Mouse (Mus musculus) lung, postnatal 4 days (tissue): ENCODE results near the gene Gpatch8.

Experiments
- DNase-seq, 2 experiments: peaks; one replicate each; pipeline ENCODE4 v3.0.0; 2021

The Gpatch8 gene

DNA sequence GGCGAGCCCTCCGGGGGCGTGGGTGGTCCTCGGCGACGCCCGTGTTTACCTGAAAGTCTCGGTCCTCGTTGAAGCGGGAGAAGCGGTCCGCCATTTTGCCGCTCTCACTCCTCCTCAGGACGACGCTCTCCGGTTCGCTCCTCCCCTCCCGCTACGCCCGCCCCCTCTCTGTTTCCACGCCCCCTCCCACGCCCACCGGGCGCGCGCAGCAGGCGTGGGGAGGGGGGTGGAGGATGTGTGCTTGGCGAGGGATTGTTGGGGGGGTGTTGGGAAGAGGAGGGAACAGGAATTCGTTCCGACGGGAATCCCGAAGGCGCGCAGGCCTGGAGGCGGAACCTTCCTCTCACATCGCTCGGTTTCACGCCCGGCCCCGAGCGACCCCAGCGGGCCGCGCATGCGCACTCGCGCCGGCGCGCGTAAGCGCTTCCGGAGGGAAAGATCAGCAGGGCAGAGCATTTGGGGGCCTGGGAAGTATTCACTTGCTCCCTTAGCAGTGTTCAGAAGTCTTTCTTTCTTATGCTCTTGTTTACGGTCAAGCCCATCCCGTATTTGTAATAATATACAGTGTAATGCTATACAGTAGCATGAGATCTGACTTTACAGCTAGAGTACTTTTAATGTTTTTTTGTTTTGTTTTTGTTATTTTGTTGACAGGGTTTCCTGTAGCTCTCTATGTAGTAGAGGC is at the start of gene Gpatch8:
Gene Gpatch8, minus strand, starts transcription at position 362 of the 685 bp plus-strand sequence.
- peak; percentile 95 to 98 for DNase-seq

DNA sequence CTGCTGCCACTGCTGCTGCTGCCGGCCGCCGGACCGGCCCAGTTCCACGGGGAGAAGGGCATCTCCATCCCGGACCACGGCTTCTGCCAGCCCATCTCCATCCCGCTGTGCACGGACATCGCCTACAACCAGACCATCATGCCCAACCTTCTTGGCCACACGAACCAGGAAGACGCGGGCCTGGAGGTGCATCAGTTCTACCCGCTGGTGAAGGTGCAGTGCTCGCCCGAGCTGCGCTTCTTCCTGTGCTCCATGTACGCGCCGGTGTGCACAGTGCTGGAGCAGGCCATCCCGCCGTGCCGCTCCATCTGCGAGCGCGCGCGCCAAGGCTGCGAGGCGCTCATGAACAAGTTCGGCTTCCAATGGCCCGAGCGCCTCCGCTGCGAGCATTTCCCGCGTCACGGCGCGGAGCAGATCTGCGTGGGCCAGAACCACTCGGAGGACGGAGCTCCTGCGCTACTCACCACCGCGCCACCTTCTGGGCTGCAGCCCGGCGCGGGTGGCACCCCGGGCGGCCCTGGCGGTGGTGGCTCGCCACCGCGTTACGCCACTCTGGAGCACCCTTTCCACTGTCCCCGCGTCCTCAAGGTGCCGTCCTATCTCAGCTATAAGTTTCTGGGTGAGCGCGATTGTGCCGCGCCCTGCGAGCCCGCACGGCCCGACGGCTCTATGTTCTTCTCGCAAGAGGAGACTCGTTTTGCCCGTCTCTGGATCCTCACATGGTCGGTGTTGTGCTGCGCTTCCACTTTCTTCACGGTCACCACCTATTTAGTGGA is 48.8 kb upstream of the Gpatch8 start:
- peak; percentile 51 to 61 for DNase-seq

DNA sequence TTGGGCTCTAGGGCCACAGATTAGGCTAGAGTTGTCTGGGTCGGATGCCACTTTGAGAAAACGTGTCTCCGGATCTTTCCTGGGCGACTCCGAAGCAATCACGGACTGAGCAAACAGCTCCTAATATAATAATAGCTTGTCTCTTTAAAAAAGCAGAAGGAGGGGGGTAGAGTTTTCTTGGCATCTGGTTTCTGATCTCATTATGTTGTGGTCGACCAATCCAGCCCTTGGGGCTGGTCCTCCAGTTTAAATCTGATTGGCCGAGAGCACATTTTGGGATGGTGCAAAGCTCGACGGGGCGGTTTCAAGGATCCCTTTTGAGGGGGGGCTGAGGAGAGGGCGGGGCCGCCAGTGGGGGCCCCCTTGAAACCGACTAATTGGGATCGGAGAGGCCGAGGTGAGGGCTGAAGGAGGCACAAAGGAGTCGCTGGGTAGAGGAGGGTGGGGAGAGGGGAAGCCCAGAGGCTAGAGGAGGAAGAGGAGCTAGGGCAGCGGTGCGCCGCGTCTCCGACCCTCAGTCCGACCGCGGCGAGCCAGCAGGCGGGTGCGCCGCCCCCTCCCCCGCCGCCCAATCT is 47.9 kb upstream of the Gpatch8 start, which contains the start of gene Fzd2:
Gene Fzd2, plus strand, starts transcription at position 387 of the 575 bp plus-strand sequence.
- peak; percentile 86 to 93 for DNase-seq

DNA sequence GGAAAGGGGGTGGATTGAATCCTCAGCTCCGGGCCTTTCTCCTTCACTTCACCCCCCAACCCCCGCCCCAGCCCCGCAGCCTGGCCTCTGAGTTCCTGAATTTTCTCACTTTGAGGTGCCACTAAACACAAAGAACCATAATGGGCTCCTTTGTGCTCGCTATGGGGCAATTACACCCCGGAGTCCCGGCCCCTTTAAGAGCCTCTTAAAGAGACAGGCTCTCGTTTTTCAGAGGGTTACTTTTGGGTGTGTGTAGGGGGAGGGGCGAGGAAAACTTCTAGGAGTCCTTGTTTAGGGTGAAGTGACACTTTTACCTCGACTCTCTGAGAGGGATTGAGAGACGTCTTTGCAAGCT is 47.3 kb upstream of the Gpatch8 start:
- peak; percentile 65 to 66 for DNase-seq

DNA sequence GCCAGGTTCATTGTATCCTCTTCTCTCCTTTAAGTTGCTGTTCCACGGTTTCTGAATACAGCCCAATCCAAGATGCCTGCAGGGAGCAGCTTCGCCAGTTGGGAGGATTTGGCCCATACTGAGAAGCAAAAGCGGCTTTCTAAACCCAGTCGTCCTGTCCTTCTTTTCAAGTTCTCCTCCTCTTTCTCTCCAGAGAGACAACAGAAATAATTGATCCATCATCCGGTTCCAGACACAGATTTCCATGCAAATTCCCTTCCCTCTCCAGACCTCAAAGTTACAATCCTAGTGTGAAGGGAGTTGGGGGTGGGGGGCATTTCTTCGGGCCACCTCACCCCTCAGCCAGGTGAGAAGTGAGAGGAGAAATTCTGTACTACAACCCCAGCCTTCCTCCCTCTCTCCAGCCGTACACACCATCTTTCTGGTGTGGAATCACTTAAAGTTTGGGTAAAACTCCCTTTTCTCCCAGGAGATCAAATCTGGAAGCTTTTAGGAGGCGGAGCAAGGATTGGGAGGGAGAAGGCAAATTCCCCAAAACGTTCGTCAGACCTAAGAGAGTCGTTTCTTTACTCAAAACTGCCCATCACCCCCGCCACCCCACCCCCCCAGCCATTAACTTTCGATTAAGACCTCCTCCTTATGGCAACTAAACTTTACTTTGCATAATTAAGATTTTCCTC is 46.8 kb upstream of the Gpatch8 start:
- DNase-seq, result peak in 1 of 2 experiments; percentile 28

DNA sequence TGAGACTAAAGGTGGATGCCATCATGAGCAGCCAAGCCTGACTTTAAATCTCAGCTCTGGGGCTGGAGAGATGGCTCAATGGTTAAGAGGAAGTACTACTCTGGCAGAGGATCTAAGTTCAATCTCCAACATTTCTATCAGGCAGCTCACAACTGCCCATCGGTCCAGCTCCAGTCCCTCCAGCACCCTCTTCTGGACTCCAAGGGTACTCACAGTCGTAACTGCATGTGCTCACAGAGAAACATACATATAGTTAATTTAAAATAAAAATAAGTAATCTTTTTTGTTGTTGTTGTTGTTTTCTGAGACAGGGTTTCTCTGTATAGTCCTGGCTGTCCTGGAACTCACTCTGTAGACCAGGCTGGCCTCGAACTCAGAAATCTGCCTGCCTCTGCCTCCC is 43.7 kb upstream of the Gpatch8 start:
- DNase-seq, result no peak

DNA sequence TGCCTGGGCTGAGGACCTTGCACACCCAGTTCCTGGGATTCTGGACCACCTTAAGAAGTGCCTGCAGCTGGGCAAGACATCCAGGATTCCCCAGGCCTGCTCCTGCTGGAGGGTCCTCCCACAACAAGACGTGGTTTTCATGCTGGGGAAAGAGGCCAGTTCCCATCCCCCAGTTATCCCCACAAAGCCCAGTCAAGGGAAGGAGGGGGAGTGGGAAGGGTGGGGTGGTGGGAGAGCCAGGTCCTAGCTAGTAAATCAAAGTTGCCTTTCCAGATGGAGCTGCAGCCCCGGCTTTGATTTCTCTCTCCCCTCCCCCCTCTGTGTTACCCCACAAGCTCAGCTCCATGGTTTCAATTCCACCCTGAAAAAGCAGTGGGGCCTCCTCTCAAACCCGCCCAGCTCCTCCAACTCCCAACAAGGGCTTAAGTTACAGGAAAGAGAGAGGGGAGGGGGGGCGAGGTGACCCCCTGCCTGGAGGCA is 39.2 kb upstream of the Gpatch8 start:
- no peak for DNase-seq

DNA sequence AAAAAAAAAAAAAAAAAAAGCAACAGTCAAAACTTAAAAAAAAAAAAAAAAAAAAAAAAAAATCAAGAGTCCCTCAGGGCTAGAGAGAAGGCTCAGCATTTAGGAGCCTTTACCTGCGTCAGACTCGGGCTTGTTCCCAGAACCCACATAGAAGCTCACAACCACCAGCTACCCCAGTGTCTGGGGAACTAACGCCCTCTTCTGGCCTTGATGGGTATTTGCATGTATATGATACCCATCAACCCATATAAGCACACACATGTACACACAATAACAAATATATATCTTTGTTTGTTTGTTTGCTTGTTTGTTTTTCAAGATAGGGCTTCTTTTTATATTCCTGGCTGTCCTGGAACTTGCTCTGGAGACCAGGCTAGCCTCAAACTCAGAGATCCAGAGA is 31.4 kb upstream of the Gpatch8 start:
- no peak for DNase-seq

DNA sequence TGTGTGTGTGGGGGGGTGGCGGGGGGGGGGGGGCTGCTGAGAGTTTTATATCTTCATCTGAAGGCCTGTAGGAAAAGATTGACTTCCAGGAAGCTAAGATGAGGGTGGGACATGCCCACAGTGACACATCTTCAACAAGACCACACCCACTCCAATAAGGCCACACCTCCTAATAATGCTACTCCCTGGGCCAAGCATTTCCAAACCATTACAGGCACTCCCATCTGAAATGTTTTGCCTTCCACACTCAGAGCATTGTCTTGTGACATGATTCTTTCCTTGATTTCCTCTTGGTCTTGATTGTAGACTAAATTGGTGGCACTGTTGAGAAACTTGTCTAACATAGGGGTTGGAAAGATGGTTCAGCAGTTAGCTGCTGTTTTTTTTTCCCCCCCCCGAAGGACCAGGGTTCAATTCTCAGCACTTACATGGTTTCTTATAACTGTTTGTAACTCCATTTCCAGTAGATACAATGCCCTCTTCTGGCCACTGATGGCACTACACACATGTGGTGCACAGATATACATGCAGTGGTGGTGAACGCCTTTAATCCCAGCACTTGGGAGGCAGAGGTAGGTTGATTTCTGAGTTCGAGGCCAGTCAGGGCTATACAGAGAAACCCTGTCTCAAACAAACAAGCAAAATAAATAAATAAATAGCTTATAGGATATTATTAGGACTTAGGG is 30.4 kb upstream of the Gpatch8 start:
- DNase-seq, result no peak

DNA sequence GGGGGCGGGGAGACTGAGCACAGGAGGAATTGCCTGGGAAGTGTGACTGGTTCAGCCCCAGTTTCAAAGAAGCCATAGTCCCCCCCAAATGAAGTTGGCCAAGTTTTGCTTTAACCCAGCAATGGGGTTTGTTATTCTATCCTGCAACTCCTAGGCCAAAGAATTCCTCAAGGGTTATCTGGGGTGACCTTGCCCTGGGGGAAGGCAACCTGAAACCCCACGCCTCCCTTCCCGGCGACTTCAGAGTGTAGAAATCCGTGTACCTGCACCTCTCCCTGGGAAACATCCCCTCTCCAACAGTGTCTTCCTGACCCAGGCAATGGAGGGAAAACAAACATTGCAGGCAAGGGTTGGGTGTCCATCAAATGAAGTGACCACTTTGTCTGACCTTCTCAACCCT is 26.5 kb upstream of the Gpatch8 start:
- DNase-seq, result no peak

DNA sequence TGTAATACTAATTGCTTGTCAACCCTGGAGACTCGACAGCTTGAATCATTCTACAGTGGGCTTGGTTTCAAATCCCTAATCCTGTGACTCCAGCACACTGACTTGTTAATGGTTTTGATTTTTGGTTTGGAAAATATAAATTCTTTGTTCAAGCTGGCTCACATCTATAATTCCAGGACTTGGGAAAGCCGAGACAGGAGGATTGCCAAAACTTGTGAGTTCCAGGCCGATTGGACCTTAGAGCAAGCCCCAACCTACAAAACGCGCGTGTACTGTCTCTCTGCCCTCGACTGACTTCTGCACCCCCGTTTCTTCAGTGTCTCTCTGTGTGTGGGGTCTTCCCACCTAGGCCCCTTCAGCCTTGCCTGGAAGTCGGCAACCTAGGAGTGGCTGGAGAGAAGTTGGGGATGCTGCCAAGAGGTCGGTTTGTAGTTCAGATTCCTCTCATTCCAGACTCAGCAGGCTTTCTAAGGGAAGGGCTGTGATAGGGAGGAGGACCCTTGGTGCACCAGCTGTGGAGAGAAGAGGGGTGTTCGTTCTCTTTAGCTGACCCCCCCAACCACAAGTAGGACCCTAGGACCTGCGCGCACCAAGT is 25.9 kb upstream of the Gpatch8 start:
- peak; percentile 55 to 73 for DNase-seq

DNA sequence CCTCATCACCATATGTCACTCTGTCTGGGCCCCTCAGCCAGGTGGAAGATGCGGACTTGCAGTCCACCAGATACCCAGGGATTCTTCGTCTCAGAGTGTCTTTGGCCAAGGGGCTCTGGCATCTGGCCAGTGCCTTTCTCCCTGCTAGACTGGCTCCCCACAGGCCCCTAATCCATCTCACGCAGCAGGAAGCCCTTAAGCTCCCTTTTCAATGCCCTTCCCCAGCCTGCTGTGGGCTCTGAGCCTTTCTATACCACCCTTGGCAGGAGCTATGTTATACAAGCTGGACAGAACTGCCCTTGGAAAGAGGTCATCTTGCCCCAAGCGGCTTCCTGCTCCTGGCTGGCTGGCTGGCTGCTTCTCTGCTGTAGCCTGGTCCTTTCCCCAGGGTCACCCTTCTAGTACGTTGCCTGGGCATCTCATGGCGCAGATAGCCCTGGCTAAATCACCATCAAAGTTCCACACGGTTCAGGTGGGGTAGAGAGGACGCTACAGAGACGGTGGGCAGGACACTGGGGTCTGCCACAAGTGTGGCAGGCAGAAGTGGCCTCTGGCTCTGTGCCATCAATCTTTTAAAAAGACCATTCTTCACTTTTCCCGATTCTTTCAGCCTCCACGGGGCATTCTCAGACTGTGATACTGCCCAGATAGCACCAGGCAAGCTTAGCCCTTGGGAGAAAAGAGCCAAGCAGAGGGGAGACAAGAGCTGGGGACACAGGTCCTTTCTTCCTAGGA is 25.3 kb upstream of the Gpatch8 start:
- DNase-seq, result peak in 1 of 2 experiments; percentile 32

DNA sequence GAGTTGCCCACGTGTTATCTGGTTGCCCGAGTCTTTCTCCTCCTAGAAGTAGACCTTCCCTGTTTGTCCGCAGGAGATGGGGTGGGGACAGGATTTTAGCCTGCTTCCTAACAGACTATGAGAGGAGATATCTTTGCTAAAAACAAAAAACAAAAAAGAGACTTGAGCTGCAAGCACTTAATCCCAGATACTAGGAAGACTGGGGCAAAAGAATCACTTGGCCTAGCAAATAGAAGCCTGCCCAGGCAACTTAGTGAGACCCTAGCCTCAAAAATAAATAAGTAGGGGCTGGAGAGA is 23.8 kb upstream of the Gpatch8 start:
- no peak for DNase-seq

DNA sequence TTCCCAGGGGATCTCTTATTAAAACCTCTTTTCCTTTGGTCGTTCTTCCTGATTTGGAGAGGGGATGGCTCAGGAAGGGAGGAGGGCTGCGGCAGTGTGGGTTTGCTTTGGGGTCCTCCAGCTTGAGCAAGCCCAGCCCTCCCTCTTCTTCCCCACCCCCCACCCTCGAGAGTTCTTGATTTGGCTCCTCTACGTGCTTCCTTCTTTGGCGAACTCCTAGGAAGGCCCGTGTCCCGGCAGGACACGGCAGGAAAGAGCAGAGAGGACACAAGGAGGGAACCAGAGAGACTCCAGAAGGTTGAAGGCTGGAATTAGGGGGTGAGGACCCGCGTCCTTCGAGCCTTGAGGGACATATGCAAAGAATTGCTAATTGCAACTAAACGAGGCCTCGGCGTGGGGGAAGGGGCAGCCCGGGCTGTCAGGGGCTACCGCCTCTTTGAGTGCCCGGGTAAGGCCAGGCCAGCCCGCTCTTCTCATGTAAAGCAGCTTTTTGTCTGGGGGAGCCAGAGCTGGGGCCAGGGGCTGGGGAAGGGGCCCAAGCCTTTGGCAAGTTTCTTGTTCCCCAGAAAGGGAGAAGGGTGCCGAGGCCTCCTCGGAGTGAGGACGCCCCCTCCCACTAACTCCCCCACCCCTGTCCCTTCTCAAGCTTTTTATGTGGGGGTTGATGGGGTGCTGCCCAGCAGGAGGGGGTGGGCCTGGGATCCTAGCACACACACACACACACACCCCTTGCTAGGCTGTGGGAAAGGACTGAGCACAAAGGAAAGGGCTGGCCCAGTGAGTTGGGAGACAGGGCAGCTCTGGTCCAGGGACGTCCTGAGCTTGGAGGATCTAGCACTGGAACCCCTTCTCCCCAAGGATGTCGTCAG is 23.2 kb upstream of the Gpatch8 start, which contains the start of gene Gm11627:
Gene Gm11627, minus strand, starts transcription at position 297 of the 869 bp plus-strand sequence.
- DNase-seq, result peak; percentile 48 to 54

DNA sequence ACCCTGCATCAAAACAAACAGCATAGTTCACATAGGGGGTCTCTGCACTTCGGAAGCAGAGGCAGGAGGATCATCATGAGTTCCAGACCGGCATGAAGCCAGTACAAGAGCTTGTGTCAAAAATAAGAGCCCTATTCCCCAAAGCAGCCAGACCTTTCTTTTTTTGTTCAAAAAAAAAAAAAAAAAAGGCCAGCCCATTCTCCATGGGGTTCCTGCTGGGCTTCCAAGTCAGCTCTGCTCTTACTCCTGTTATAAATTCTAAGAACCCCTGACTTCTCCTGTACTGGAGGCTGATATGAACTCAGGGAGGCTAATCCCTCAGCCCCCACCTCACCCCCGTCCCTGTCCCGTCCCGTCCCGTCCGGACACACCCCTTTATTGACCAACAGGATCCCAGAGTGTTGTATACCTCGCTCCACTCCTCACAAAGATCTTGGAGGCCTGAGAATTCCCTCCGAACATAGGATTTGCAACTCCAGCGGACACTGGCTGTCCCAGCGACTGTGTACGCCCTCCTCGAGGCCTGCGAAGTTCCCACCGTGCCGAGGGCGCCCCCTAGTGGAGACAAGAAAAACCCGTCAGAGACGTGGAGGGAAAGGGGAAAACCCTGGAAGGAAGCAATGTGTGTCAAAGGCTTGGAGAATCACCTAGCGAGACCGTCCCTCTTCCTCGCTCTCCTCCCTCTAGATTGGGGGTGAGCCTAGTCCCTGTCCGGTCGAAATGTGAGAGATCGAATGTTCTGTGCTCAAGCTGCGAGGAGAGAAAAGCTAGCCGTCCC is 22.3 kb upstream of the Gpatch8 start:
- peak; percentile 89 to 92 for DNase-seq

DNA sequence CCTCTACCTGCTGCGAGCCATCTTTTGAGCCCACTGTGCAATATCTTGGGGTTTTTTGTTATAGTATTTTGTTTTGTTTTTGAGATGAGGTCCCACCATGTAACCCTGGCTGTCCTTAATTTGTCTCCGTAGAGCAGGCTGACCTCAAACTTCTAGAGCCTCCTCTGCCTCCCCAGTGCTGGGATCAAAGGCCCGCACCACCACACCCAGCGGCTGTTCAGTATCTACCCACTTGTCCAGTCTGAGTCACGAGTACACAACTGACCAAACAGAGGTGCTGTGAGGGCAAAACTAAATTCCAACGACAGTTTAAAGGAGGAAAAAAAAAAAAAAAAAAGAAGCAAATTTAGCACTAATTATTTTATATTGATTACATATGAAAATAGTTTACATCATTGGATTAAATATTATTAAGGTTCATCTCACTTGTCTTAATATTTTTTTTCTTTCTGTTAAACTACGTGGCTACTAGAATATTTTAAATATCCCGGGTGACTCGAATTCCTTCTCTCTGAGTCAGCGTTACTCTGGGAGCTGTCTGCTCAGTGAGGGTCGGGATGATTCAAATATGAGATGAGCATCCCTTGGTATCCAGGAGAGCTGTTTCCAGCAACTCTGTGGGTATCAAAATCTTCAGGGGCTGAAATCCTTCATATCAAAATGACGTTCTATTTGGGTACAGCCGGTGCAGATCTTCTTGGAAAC is 20.0 kb upstream of the Gpatch8 start:
- no peak for DNase-seq

DNA sequence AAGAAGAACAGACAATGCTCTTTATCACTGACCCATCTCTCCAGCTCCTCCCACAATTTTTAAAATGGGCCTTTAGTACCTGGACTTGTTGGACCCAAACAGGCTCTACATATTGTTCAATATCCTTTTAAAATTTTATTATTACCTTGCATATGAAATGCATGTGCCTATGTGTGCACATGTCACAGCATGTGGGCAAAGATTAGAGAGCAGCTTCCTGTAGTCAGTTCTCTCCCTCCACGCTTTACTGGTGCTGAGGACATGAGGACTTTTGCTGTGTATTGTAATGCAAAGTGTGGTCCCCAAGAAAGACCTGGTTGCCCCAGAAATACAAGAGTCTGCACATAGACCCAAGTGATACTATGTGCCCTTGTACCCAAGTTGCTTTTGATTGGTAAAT is 18.8 kb upstream of the Gpatch8 start:
- DNase-seq, result no peak

DNA sequence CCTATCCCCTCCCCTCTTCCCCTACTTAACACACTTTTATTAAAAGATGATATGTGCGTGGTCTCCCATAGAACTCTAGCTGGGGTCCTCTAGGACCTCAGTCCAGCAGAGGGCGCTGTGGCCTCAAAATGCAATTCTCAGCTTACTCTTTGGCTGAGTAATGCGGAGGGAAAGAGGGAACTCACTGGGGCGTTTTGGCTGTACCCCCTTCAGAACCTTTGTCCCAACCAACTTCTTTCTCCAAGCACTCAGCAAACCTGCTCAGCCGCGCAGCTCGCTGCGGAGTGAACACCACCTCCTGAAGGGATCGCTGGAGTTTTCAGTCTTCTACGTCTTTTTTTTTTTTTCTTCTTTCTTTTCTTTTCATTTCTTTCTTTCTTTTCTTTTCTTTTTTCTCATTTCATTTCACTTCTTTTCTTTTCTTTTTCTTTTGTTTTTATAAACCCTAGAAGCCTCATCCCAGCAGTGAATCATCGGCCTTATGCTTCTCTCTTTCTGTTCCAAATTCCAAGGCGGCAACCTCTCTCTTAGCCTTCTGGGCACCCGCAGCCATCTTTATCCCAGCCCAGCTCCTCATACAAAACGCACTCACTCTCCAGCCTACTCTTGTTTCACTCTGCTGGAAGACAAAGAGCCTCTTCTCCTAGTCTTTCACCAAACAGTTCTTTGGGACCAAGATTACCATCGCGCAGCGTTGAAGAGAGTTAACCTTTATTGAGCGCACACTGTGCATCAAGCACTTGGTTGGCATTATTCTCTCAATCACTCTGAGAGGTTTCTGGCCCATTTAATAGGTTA is 16.9 kb upstream of the Gpatch8 start:
- DNase-seq, result peak; percentile 77 to 89
